Mouse (Mus musculus): ENCODE results near the gene Lamb2. TPM values are rescaled to one million over a fixed set of nuclear protein-coding genes. Genes with fewer than 3 reads are reported as not detected.

The Lamb2 gene
- under 1 TPM; 0.75 to 0.89 TPM for total RNA-seq (2023)

DNA sequence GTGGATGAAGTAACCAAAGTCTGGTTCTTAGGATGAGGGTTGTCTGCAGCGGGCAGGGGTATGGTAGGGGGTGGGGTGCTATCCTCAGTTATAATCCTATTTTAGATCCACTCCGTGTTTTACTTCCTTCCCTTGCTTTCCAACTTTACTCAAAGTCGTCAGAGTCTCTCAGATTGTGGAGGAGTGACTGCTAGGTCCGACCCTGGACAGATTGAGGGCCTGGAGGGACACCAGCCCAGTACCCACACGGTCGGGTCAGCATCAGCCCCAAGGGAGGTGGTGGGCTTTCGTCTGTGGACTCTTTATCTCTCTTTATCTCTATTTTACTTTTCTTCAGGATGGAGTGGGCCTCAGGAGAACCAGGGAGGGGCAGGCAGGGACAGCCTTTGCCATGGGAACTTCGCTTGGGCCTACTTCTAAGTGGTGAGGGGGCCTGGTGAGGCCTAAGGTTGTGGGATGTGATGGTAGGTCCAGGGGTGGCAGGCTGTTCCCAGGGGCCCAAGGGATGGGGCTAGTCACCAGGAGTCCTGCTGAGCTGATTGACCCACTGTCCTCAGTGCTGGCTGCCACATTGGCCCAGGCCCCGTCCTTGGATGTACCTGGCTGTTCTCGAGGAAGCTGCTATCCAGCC is at the start of gene Lamb2:
Gene Lamb2 (plus strand): TSS at position 16 of the 631 bp plus-strand sequence.

DNA sequence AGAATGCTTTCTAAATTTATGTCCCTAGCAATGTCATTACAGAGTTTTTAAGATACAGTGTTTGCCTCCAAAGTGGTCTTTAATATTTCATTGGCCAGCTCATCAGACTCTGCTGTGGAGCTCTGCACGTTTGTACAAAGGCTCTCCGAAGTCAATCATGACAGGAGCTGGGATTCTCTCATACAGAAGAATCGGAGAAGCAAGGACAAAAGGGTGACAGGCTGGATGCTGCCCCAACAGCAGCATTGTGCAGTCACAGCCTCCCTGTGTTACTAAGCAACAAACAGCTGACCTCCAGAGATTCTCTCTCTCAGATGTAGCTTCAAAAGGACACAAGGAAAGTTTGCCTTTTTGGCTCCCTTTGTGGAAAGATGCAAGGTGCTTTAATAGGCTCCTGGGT is 43.4 kb upstream of the Lamb2 start, which contains the start of gene BC048562:
Gene BC048562 (plus strand): TSS at position 301 of the 400 bp plus-strand sequence.

DNA sequence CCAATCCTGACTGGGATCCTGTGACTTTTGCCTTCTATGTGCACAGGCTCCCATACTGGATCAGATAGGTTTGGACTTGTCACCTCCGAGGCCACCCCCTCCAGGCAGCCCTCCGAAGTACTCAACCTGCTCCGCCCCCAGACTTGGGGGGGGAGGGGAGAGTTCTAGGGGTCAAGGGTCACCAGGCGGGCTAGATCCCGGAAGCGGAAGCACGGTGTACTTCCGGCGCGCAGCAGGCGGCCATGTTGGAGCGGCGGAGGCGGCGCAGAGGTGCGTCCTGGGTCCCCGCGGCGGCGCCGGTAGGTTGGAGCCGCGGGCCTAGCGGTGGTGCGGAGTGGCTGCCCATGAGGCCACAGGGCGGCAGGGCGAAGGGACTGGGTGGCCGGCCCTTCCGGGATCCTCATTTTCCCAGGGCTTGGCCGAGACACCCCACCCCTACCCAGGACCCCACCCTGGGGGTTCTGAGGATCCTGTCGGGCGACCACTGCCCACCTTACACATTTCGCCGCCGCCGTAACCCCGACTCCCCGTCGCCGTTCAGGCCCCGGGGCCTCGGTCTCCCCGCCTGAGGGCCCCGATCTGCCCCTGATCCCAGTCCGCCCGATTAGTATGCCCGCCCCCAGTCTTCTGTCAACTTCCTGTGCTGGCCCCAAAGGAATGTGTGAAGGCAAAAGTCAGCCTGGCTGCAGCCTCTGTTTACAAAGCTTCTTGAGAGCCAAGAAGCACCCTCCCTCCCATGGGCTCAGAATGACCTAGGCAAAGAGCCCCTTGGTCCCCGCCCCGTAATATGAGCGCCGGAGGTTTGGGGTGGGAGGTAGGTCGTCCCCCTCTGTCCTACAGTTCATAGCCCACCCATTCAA is 19.0 kb upstream of the Lamb2 start, which contains the start of gene Ccdc71:
Gene Ccdc71 (plus strand): TSS at position 209 of the 860 bp plus-strand sequence.

DNA sequence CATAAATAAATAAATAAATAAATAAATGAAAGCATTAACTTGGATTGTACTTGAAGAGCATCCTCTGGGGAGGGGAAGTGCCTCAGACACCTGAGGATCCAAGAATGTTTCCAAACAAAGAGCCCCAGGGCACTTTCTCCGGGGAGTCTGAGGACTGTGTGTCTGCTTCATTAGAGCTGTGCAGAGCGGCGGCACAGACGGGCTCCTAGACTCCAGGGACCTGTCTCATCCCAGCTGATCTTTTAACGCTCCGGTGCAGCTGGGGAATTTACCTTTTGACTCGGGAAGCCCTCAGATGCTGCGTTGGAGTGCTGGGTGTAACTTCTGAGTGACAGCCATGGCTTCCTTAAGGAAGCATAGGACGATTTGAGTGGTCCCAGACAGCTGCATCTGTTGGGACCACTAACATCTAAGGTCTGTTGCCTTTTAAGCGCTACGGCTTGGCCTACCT is 18.3 kb upstream of the Lamb2 start, which contains the start of gene Klhdc8b:
Gene Klhdc8b (minus strand): TSS at position 401 of the 451 bp plus-strand sequence.

DNA sequence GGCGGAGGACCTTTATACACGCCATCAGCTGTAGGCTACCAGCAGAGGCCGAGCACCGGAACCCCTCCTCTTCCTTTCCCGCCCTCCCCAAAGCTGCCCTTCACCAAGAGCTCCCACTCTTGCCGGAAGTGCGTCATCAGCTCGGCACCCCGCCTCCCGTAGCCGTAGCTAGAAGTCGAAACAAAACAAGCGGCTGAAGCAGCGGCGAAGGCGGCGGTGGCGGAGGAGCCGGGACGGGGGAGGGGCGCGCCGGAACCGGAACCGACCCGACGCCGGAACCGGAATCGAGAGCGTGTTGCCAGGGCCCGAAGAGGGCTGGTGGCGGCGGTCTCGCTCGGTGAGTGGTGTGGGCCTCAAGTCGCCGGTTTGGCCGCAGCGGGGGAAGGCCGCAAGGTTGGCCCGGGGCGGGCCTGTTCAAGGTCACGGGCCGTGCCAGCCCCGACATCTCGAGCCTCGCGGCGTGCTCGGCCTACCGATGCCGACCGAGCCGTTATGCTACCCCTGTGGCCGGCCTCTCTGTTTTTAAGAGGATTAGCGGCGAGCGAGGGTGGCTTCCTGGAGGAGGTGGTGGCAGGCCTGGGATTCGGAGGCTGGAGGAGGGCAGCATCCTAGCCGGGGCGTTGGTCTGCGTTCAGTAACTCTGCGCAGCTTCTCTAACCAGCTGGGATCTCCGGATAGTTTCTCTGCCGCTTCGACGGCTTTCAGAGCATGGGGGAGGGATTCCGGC is 11.2 kb downstream of the Lamb2 start, which contains the start of gene Usp19:
Gene Usp19 (plus strand): TSS at position 44 of the 727 bp plus-strand sequence.

DNA sequence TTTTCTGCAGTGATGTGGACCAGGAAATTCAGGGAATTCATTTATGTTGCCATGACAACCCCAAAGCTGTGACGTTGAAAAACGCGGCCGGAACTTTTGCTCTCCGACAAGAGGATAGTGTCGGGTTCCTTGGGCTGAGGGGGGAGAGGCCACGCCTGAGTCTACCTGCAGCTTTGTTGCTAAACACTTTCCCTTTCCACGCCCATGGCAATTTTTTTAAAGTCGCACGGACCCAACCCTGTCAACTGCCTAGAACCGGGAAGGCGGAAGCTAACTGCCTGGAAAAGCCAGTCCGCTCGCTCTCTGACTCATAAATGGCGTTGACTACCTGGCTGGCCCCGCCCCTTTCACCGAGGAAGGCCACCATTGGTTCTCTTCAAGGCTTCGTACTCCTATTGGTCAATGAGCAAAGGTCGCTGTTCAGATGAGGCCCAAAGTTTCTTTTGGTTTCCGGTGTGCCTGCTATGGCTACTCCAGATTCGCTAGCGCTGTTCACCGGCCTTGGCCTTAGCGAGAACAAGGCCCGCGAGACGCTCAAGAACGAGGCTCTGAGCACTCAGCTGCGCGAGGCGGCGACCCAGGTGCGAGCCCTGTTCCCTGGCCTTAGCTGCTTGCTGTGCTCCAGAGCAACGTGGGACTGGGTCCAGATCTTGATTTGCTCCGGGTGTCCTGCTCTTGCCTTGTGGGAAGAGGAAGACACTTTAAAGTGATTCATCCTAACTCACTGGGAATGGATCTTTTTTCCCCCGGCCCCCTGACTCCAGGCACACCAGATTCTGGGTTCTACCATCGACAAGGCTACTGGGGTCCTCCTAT is 28.3 kb downstream of the Lamb2 start, which contains the start of gene Qars:
Gene Qars (plus strand): TSS at position 88 of the 816 bp plus-strand sequence.

DNA sequence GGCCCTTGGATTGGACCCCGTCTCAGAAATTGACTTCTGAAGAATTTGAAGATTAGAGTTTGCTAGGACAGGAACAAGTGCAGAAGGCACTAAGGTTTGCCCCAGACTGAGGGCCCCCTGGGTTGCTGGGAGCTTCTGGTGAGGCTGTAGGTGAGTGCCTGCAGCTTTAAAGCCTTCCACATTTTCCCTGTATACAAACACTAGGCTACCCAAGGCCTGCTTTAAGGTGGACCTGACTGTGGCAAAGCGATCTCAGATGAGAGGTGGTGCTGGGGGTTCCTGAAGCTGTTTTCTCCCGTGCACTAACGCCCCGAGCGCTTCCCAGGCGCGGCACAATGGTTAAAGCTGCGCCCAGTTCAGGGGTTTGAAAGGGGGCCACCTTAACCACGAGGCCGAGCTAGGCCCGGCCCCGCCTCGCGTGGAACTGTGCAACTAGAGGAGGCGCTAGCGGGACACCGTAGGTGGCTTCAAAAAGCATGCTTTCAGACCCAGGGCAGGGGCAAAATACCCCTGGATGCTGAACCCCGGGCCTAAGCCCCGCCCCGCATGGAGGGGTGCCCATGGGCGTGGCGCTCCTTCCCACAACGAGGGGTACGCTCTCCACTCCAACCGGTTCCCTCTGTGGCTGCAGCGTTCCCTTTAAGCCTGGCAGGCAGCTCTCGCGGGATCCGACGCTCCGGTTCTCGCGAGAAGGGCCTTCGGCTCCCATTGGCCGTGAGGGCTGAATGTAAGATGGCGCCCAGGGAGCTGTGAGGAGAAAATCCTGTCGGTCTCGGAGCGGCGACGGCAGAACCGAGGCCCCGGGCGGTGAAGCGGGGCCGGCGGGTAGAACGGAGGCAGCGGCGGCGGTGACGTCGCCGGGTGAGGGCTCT is 37.1 kb downstream of the Lamb2 start, which contains the start of gene Qrich1:
Gene Qrich1 (plus strand): TSS at position 427 of the 872 bp plus-strand sequence.

Other genes starting within 250 kb of the Lamb2 start
- gene Dag1, start 215.8 kb upstream of the Lamb2 start, total RNA-seq (2023): 10 to 100 TPM; 27.1 to 28.0 TPM
- 10 to 100 TPM; 12.1 to 14.2 TPM for gene Nicn1, start 189.3 kb upstream of the Lamb2 start, total RNA-seq (2023)
- 1 to 10 TPM; 3.9 to 4.1 TPM for gene Amt, start 182.9 kb upstream of the Lamb2 start, total RNA-seq (2023)
- 100 to 1,000 TPM; 448 to 467 TPM for gene Rhoa, start 173.6 kb upstream of the Lamb2 start, total RNA-seq (2023)
- 10 to 100 TPM in 1 of 2 experiments, 1 to 10 TPM in 1; 9.3 to 13.8 TPM for gene Tcta, start 173.6 kb upstream of the Lamb2 start, total RNA-seq (2023)
- 100 to 1,000 TPM; 346 to 355 TPM for gene Gpx1, start 140.8 kb upstream of the Lamb2 start, total RNA-seq (2023)
- 100 to 1,000 TPM; 185 to 198 TPM for gene Usp4, start 131.9 kb upstream of the Lamb2 start, total RNA-seq (2023)
- 1 to 10 TPM; 5.7 to 7.3 TPM for gene 1700102P08Rik, start 86.9 kb upstream of the Lamb2 start, total RNA-seq (2023)
- gene Ccdc36, start 51.3 kb upstream of the Lamb2 start, total RNA-seq (2023): not detected
- not detected for gene BC048562, start 43.3 kb upstream of the Lamb2 start, total RNA-seq (2023)
- 10 to 100 TPM; 32.1 to 38.4 TPM for gene Ccdc71, start 19.2 kb upstream of the Lamb2 start, total RNA-seq (2023)
- gene Klhdc8b, start 18.2 kb upstream of the Lamb2 start, total RNA-seq (2023): 1 to 10 TPM; 1.8 to 4.3 TPM
- 100 to 1,000 TPM; 278 to 324 TPM for gene Usp19, start 10.9 kb downstream of the Lamb2 start, total RNA-seq (2023)
- gene Qars, start 28.0 kb downstream of the Lamb2 start, total RNA-seq (2023): 100 to 1,000 TPM; 215 TPM
- 100 to 1,000 TPM; 219 to 230 TPM for gene Qrich1, start 37.1 kb downstream of the Lamb2 start, total RNA-seq (2023)
- 100 to 1,000 TPM; 197 to 211 TPM for gene Impdh2, start 80.5 kb downstream of the Lamb2 start, total RNA-seq (2023)
- 10 to 100 TPM; 31.6 to 37.6 TPM for gene Ndufaf3, start 87.7 kb downstream of the Lamb2 start, total RNA-seq (2023)
- gene Dalrd3, start 90.2 kb downstream of the Lamb2 start, total RNA-seq (2023): 100 to 1,000 TPM in 1 of 2 experiments, 10 to 100 TPM in 1; 93.3 to 117 TPM
- 10 to 100 TPM; 42.2 to 42.9 TPM for gene Wdr6, start 99.0 kb downstream of the Lamb2 start, total RNA-seq (2023)
- 1 to 10 TPM; 3.0 to 6.8 TPM for gene P4htm, start 117.9 kb downstream of the Lamb2 start, total RNA-seq (2023)
- 100 to 1,000 TPM; 135 to 144 TPM for gene Arih2, start 169.7 kb downstream of the Lamb2 start, total RNA-seq (2023)
- gene Slc25a20, start 182.4 kb downstream of the Lamb2 start, total RNA-seq (2023): 10 to 100 TPM; 17.3 to 20.1 TPM
- gene Prkar2a, start 209.6 kb downstream of the Lamb2 start, total RNA-seq (2023): 10 to 100 TPM; 12.1 to 12.7 TPM